Mouse (Mus musculus) C2C12 (cell line): ENCODE measurements at regions not wholly inside any gene's neighbourhood (a gene's known extent, or its start where the extent isn't known, plus 50 kb on each side); places are given as distances from the start of the nearest gene placed in this dataset.

Source experiments
- CTCF ChIP-seq: IDR thresholded peaks from one replicate; pipeline ENCODE4 v1.5.1; 2011; ENCODE audit not compliant: control insufficient read depth, insufficient read depth, insufficient read length
- MAX ChIP-seq: IDR thresholded peaks from one replicate; pipeline ENCODE4 v1.6.1; 2011; ENCODE audit warnings: mild to moderate bottlenecking, control low read depth
- MYOG ChIP-seq: IDR thresholded peaks from one replicate; pipeline ENCODE4 v1.6.1; 2011; ENCODE audit not compliant: control insufficient read depth, insufficient read length; ENCODE audit errors: extremely low read depth
- USF1 ChIP-seq: IDR thresholded peaks from one replicate; pipeline ENCODE4 v1.6.1; 2011; ENCODE audit warnings: low read depth, mild to moderate bottlenecking, control low read depth, moderate library complexity

DNA sequence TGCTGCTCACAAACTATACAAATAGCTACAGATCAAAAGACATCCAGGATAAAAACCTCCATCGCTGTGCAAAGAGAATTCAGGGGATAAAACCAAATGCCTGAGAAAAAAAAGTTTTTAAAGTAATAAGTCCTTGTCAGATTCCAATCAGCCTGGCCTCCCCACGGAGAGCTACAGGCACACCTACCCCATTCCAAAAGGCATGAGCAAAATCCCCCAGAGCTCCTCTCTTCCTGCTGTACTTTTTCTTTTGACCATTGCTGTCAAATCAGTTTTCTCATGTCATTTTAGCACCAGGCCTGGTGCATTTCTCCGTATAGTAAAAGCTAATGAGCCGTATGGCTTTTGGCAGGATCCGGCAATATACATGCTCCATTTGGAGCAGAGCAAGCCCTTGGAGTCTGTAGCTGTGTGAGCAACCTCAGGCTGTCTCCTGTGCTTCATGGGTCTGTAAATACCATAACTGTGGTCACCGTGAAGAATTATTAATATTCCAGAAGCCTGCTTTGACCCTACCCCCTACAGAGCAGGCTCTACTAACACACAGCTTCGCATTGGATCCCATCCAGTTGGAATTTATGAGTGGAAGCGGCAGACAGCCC, 130.6 kb downstream of the Pah start:
- no peak for TF ChIP-seq MYOG
- TF ChIP-seq CTCF: no peak
- TF ChIP-seq USF1: no peak
- TF ChIP-seq MAX: no peak
